Mouse (Mus musculus): ENCODE results near the gene Nusap1. TPM values are rescaled to one million over a fixed set of nuclear protein-coding genes. Genes with fewer than 3 reads are reported as not detected.
A peak's percentile ranks its signal among the peaks of the same experiment; 100 is the strongest.
"Not testable (repeated sequence)": the region's sequence is repeated elsewhere in the genome, so short reads cannot be mapped to it uniquely, and the experiment has no call there.

The Nusap1 gene
- polyA plus RNA-seq, 2 experiments, result 45.1 to 88.3 TPM

DNA sequence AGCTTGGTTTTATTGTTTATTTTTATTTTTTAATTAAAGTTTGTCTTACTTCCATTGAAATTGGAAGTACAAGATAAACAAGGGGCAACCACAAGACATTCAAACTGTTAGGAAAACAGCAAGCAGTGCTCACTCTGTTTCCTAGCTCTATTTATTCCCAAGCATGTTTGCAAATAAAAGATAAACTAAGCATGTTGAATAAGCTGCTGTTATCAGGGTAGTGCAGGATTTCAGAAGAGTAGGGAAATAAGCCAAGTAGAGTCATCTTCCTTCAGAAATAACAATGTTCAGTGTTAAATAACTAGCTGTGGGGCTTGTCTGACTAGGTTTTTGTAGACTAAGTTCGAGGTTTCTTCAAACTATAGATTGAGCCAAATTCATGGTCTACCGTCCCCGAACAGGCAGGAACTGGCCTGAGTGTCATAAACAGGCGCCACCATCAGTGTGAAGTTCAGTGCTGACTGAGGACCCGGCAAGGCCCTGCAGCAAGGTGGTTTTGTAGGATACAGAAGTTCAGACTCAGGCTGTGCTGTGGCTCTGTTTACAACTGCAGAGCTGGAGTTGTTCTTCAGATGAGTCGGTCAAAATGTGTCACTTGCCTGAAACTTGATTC, 12.6 kb upstream of the Nusap1 start:
- TF ChIP-seq CTCF (IDR thresholded peaks at IDR 0.05; ENCODE audit: low read depth) (no peak), EP300 (IDR thresholded peaks at IDR 0.05; ENCODE audit: low read depth) (peak; percentile 90)
- peak overlapping the region in 1 of 2 experiments; percentile 3; a peak in 1 of 4 replicates for H3K4me3 ChIP-seq (ENCODE audit: insufficient read depth in 1 of 2, low read depth in 2 of 2, low read length in 2 of 2)
- H3K36me3 ChIP-seq (replicated peaks; ENCODE audit: control insufficient read depth, insufficient read depth, low read depth), result peaks cover 80% of the 10 kb centered on the region
- H3K9ac ChIP-seq (replicated peaks), result no peak overlapping the region; the same call in 1 of the 2 replicates
- WGBS (ENCODE audit: insufficient replicate concordance), result 17% methylated on average over 6 of the region's 6 CpGs
- peak; percentile 92 for ATAC-seq (ENCODE audit: insufficient read depth)
- DNase-seq (ENCODE audit: low read depth in 3 of 3, low spot score in 3 of 3), result peak; percentile 70 to 81 (median 77)
- H3K4me1 ChIP-seq (replicated peaks; ENCODE audit: control insufficient read depth in 2 of 2, insufficient read depth in 2 of 2, low read length in 1 of 2), result peaks cover 49 to 55% of the 10 kb centered on the region in 2 experiments
- no peaks in the 10 kb centered on the region for H3K9me3 ChIP-seq (ENCODE audit: control insufficient read depth, low read length)
- peak overlapping the region; percentile 54 for H3K4me2 ChIP-seq (ENCODE audit: low read depth)
- no peaks in the 10 kb centered on the region for H3K27me3 ChIP-seq (ENCODE audit: control insufficient read depth, insufficient read depth, low read length)
- peak overlapping the region; percentile 89 for H3K27ac ChIP-seq

DNA sequence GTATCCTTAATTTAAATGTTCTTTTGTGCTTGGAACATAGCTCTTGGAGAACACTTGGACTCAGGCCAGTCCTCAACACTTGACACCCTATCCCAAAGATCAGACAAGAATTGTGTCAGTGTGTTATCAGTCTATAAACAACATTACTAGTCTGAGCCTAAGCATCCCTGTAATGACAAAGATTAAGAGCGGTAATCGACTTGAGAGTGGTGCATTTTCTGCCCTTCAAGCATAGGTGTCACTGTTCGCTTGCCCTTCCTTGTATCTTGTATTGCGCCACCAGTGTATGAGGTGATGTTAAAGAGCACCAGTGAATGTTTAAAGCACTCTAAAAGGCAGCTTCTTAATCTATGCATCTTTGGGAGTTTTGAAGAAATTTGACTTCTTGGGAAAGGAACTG, 11.1 kb upstream of the Nusap1 start:
- Histone ChIP-seq H3K4me2 (ENCODE audit: low read depth) (peak overlapping the region; percentile 23), H3K4me1 (replicated peaks; ENCODE audit: control insufficient read depth in 2 of 2, insufficient read depth in 2 of 2, low read length in 1 of 2) (peaks cover 43 to 45% of the 10 kb centered on the region in 2 experiments), H3K27ac (peak overlapping the region; percentile 89), H3K27me3 (ENCODE audit: control insufficient read depth, insufficient read depth, low read length) (no peaks in the 10 kb centered on the region), H3K9me3 (ENCODE audit: control insufficient read depth, low read length) (no peaks in the 10 kb centered on the region), H3K4me3 (ENCODE audit: insufficient read depth in 1 of 2, low read depth in 2 of 2, low read length in 2 of 2) (no peak overlapping the region), H3K36me3 (replicated peaks; ENCODE audit: control insufficient read depth, insufficient read depth, low read depth) (peaks cover 81% of the 10 kb centered on the region), H3K9ac (replicated peaks) (no peak overlapping the region)
- TF ChIP-seq CTCF (IDR thresholded peaks at IDR 0.05; ENCODE audit: low read depth), result peak; percentile 73
- peak; percentile 64 for TF ChIP-seq EP300 (IDR thresholded peaks at IDR 0.05; ENCODE audit: low read depth)
- ATAC-seq (ENCODE audit: insufficient read depth), result peak; percentile 47
- peak; percentile 33 to 73 (median 52) for DNase-seq (ENCODE audit: low read depth in 3 of 3, low spot score in 3 of 3)
- WGBS (ENCODE audit: insufficient replicate concordance), result 45% methylated on average over 4 of the region's 4 CpGs

DNA sequence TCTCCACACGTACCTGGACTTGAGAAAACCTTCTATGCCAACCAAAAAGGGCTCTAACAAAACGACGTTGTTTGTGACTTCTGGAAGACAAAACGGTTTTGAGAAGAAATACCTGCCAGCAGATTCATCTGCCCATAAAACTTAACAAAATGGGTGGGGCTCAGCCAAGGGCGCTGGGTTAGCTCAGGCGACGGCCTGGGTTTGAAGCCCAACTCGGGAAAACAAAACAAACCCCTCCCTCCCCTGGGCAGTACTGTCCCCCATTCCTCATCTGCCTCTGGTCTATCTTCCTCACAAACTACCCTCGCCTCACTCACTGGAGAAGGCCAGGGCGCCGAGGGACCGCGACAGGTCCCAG, 278 bp upstream of the Nusap1 start:
- H3K27ac ChIP-seq, result peak overlapping the region; percentile 88
- peak overlapping the region; percentile 82 to 93 for H3K4me3 ChIP-seq (ENCODE audit: insufficient read depth in 1 of 2, low read depth in 2 of 2, low read length in 2 of 2)
- peaks cover 15% of the 10 kb centered on the region in 2 experiments; a peak in 3 of 4 replicates for H3K4me1 ChIP-seq (replicated peaks; ENCODE audit: control insufficient read depth in 2 of 2, insufficient read depth in 2 of 2, low read length in 1 of 2)
- no peaks in the 10 kb centered on the region for H3K9me3 ChIP-seq (ENCODE audit: control insufficient read depth, low read length)
- H3K4me2 ChIP-seq (ENCODE audit: low read depth), result peak overlapping the region; percentile 76
- ATAC-seq (ENCODE audit: insufficient read depth), result peak; percentile 71
- no peaks in the 10 kb centered on the region for H3K27me3 ChIP-seq (ENCODE audit: control insufficient read depth, insufficient read depth, low read length)
- H3K36me3 ChIP-seq (replicated peaks; ENCODE audit: control insufficient read depth, insufficient read depth, low read depth), result peaks cover 34% of the 10 kb centered on the region
- DNase-seq (ENCODE audit: low read depth in 3 of 3, low spot score in 3 of 3), result peak; percentile 52 to 64 (median 53)
- WGBS (ENCODE audit: insufficient replicate concordance), result 0% methylated on average over 13 of the region's 13 CpGs
- TF ChIP-seq EP300 (IDR thresholded peaks at IDR 0.05; ENCODE audit: low read depth) (no peak), CTCF (IDR thresholded peaks at IDR 0.05; ENCODE audit: low read depth) (no peak)
- H3K9ac ChIP-seq (replicated peaks), result peak overlapping the region; percentile 90

DNA sequence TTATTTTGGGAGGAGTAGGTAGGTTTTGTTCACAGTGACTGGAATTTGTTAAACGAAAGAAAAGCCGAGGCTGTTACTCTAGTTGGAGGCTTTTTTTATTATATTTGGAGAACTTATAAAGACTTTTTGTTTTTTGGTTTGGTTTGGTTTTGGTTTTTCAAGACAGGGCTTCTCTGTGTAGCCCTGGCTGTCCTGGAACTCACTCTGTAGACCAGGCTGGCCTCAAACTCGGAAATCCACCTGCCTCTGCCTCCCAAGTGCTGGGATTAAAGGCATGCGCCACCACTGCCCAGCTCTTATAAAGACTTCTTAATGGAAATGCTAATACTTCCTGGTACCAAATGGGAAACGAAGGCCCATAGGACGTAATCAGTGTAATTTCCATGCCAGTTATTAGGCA, 904 bp downstream of the Nusap1 start:
- Histone ChIP-seq H3K36me3 (replicated peaks; ENCODE audit: control insufficient read depth, insufficient read depth, low read depth) (peaks cover 36% of the 10 kb centered on the region), H3K4me2 (ENCODE audit: low read depth) (peak overlapping the region; percentile 70), H3K27ac (peak overlapping the region; percentile 82), H3K9ac (replicated peaks) (peak overlapping the region; percentile 95), H3K4me1 (replicated peaks; ENCODE audit: control insufficient read depth in 2 of 2, insufficient read depth in 2 of 2, low read length in 1 of 2) (peaks cover 15% of the 10 kb centered on the region in 2 experiments; a peak in 3 of 4 replicates), H3K4me3 (ENCODE audit: insufficient read depth in 1 of 2, low read depth in 2 of 2, low read length in 2 of 2) (peak overlapping the region; percentile 82 to 99)
- H3K27me3 ChIP-seq (ENCODE audit: control insufficient read depth, insufficient read depth, low read length); H3K9me3 ChIP-seq (ENCODE audit: control insufficient read depth, low read length); DNase-seq (ENCODE audit: low read depth in 3 of 3, low spot score in 3 of 3); ATAC-seq (ENCODE audit: insufficient read depth): not testable (repeated sequence)
- WGBS (ENCODE audit: insufficient replicate concordance), result 3% methylated on average over 6 of the region's 6 CpGs

DNA sequence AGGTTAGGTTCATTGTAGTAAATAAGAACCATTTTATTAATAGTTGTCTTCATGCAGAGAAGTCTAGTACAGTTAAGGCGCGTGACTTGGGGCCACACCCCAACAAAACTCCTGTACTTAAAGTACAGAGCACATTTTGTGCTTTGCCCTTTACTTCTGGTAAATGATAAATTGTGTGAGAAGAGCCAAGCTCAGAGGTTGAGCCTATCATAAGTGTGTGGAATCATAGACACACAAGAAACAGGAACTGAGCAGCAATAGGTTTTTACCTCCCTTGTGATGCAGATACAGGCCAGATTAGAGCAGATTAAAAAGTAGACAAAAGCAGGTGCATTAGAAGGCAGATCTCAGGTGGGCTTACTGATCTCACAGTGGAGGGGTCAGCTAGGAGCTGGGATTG, 3.2 kb downstream of the Nusap1 start:
- no peak for DNase-seq (ENCODE audit: low read depth in 3 of 3, low spot score in 3 of 3)
- Histone ChIP-seq H3K27ac (no peak overlapping the region), H3K36me3 (replicated peaks; ENCODE audit: control insufficient read depth, insufficient read depth, low read depth) (peaks cover 46% of the 10 kb centered on the region), H3K27me3 (ENCODE audit: control insufficient read depth, insufficient read depth, low read length) (no peaks in the 10 kb centered on the region), H3K9ac (replicated peaks) (peak overlapping the region; percentile 37), H3K4me1 (replicated peaks; ENCODE audit: control insufficient read depth in 2 of 2, insufficient read depth in 2 of 2, low read length in 1 of 2) (peaks cover 15% of the 10 kb centered on the region in 2 experiments; a peak in 3 of 4 replicates), H3K9me3 (ENCODE audit: control insufficient read depth, low read length) (no peaks in the 10 kb centered on the region), H3K4me2 (ENCODE audit: low read depth) (peak overlapping the region; percentile 70), H3K4me3 (ENCODE audit: insufficient read depth in 1 of 2, low read depth in 2 of 2, low read length in 2 of 2) (peak overlapping the region; percentile 25 to 82; a peak in 3 of 4 replicates)
- ATAC-seq (ENCODE audit: insufficient read depth), result no peak
- TF ChIP-seq CTCF (IDR thresholded peaks at IDR 0.05; ENCODE audit: low read depth), result no peak
- TF ChIP-seq EP300 (IDR thresholded peaks at IDR 0.05; ENCODE audit: low read depth), result no peak
- 89% methylated on average over 2 of the region's 2 CpGs for WGBS (ENCODE audit: insufficient replicate concordance)
